Mouse (Mus musculus) MEL-GATA-1-ER (cell line): ENCODE measurements at regions not wholly inside any gene's neighbourhood (a gene's known extent, or its start where the extent isn't known, plus 50 kb on each side); places are given as distances from the start of the nearest gene placed in this dataset.

Experiments used
- DNase-seq: peaks from one replicate; pipeline ENCODE4 v3.0.0-alpha.2; 2012; ENCODE audit warnings: low read depth; ENCODE audit errors: extremely low read depth

- DNase-seq, result no peak
These were observed 158.1 kb upstream of the Ccn2 start for GRCm38 (mm10) chr10:24437177-24437576.

- DNase-seq, result no peak
These were observed 150.7 kb upstream of the Ccn2 start for GRCm38 (mm10) chr10:24444572-24444971.

- DNase-seq, result no peak
These were observed 150.2 kb upstream of the Ccn2 start for GRCm38 (mm10) chr10:24445036-24445435.

- DNase-seq, result no peak
These were observed 149.1 kb upstream of the Ccn2 start for GRCm38 (mm10) chr10:24446168-24446567.

GRCm38 (mm10) chr10:24447135-24447534 lies 148.1 kb upstream of the Ccn2 start:
- DNase-seq, result no peak

GRCm38 (mm10) chr10:24448001-24448561 lies 147.2 kb upstream of the Ccn2 start:
- no peak for DNase-seq

- DNase-seq, result no peak
These were observed 141.7 kb upstream of the Ccn2 start for GRCm38 (mm10) chr10:24453507-24453906.

- DNase-seq, result no peak
These were observed 136.6 kb upstream of the Ccn2 start for GRCm38 (mm10) chr10:24458667-24459066.

- no peak for DNase-seq
These were observed 131.4 kb upstream of the Ccn2 start for GRCm38 (mm10) chr10:24463873-24464272.

- DNase-seq, result no peak
These were observed 130.9 kb upstream of the Ccn2 start for GRCm38 (mm10) chr10:24464377-24464776.

- DNase-seq, result no peak
These were observed 125.5 kb upstream of the Ccn2 start for GRCm38 (mm10) chr10:24469741-24470140.

GRCm38 (mm10) chr10:24471521-24471920 lies 123.7 kb upstream of the Ccn2 start:
- DNase-seq, result no peak

- DNase-seq, result no peak
These were observed 119.0 kb upstream of the Ccn2 start for GRCm38 (mm10) chr10:24476288-24476687.

- DNase-seq, result no peak
These were observed 116.7 kb upstream of the Ccn2 start for GRCm38 (mm10) chr10:24478535-24478934.

- no peak for DNase-seq
These were observed 116.1 kb upstream of the Ccn2 start for GRCm38 (mm10) chr10:24479148-24479547.

GRCm38 (mm10) chr10:24481926-24482612 lies 113.2 kb upstream of the Ccn2 start:
- DNase-seq, result no peak

GRCm38 (mm10) chr10:24483053-24483452 lies 112.2 kb upstream of the Ccn2 start:
- no peak for DNase-seq

- no peak for DNase-seq
These were observed 111.1 kb upstream of the Ccn2 start for GRCm38 (mm10) chr10:24484101-24484660.

- DNase-seq, result no peak
These were observed 109.8 kb upstream of the Ccn2 start for GRCm38 (mm10) chr10:24485461-24485860.

- DNase-seq, result no peak
These were observed 109.0 kb upstream of the Ccn2 start for GRCm38 (mm10) chr10:24486224-24486623.

GRCm38 (mm10) chr10:24487915-24488314 lies 107.3 kb upstream of the Ccn2 start:
- DNase-seq, result no peak

GRCm38 (mm10) chr10:24490432-24490831 lies 104.8 kb upstream of the Ccn2 start:
- no peak for DNase-seq

GRCm38 (mm10) chr10:24491848-24492247 lies 103.4 kb upstream of the Ccn2 start:
- no peak for DNase-seq
